Mouse (Mus musculus) midbrain, postnatal 0 days (tissue): ENCODE data around the gene Zcrb1. TPM values are rescaled to one million over a fixed set of nuclear protein-coding genes. Genes with fewer than 3 reads are reported as not detected.

Experiments
- ATAC-seq: fragments of 200-750 bp; cut with Nextera tagmentation; 2 replicates; pipeline ENCODE4 v1.8.0; 2017; ENCODE audit warnings: moderate number of reproducible peaks, mild to moderate bottlenecking, moderate TSS enrichment, moderate library complexity; ENCODE audit not compliant: low FRiP score
- DNase-seq: peaks from one replicate; pipeline ENCODE4 v3.0.0-alpha.2; 2015; ENCODE audit warnings: low spot score
- H3K27ac ChIP-seq: fragments of 300-500 bp; sonication (generic); 2 replicates; pipeline ENCODE4 v1.5.1; 2014; ENCODE audit warnings: low read depth, mild to moderate bottlenecking, low read length, mixed read lengths
- H3K27me3 ChIP-seq: fragments of 300-500 bp; sonication (generic); 2 replicates; pipeline ENCODE4 v1.6.1; 2014; ENCODE audit warnings: low read length, control low read depth, mixed read lengths; ENCODE audit not compliant: insufficient read depth
- H3K36me3 ChIP-seq: fragments of 300-500 bp; sonication (generic); 2 replicates; pipeline ENCODE4 v1.6.1; 2014; ENCODE audit warnings: low read length, control low read depth, mixed read lengths; ENCODE audit not compliant: insufficient read depth
- H3K4me1 ChIP-seq: fragments of 300-500 bp; sonication (generic); 2 replicates; pipeline ENCODE4 v1.6.1; 2014; ENCODE audit warnings: mild to moderate bottlenecking, control low read depth, antibody characterized with exemption, low read length, mixed read lengths; ENCODE audit not compliant: insufficient read depth
- H3K4me2 ChIP-seq: fragments of 300-500 bp; sonication (generic); 2 replicates; pipeline ENCODE4 v1.6.1; 2014; ENCODE audit warnings: low read depth, mild to moderate bottlenecking, low read length, mixed read lengths; ENCODE audit not compliant: poor library complexity, severe bottlenecking
- H3K4me3 ChIP-seq: fragments of 300-500 bp; sonication (generic); 2 replicates; pipeline ENCODE4 v1.5.1; 2014; ENCODE audit warnings: low read depth, mild to moderate bottlenecking, low read length, moderate library complexity
- H3K9ac ChIP-seq: fragments of 300-500 bp; sonication (generic); replicated peaks from 2 replicates; pipeline ENCODE4 v1.6.1; 2014; ENCODE audit warnings: mild to moderate bottlenecking, low read length, moderate library complexity, mixed read lengths; ENCODE audit not compliant: poor library complexity, severe bottlenecking
- H3K9me3 ChIP-seq: fragments of 300-500 bp; sonication (generic); 2 replicates; pipeline ENCODE4 v1.6.1; 2016; ENCODE audit warnings: low read length, control low read depth
- CTCF ChIP-seq: IDR thresholded peaks from 2 replicates; pipeline ENCODE4 v1.5.1; 2016; ENCODE audit warnings: antibody characterized with exemption, mild to moderate bottlenecking
- WGBS: fragments of 180-500 bp; shearing (Covaris S2); extraction: QIAGEN DNeasy Blood & Tissue Kit; methylation state at CpG from one replicate; pipeline ENCODE4 v1.1.7; 2014; 5-methylcytosine and 5-hydroxymethylcytosine counted together
- polyA plus RNA-seq: library from polyadenylated mRNA; unstranded; fragments of >200 nt; fragmentation: Nextera tagmentation; extraction: Ambion mirVana; gene quantifications from 2 replicates; pipeline ENCODE4 v1.2.1, GENCODE M21; 2015
- total RNA-seq: library from RNA; depleted of rRNA; stranded (reverse); fragments of >200 nt; gene quantifications from 2 replicates; pipeline ENCODE4 v1.2.3, GENCODE M21; 2014

The Zcrb1 gene
- total and polyA plus RNA-seq, 2 experiments from 2014 or later, result 39.0 to 165 TPM

GRCm38 (mm10) chr15:93405446-93405986, 7.4 kb upstream of the Zcrb1 start:
- ATAC-seq (no peak), DNase-seq (no peak)
- no peak for TF ChIP-seq CTCF
- H3K4me2 ChIP-seq, result no peak overlapping the region
- no peaks in the 10 kb centered on the region for H3K36me3 ChIP-seq
- no peaks in the 10 kb centered on the region for H3K4me1 ChIP-seq
- H3K9ac ChIP-seq, result no peak overlapping the region
- no peaks in the 10 kb centered on the region for H3K27me3 ChIP-seq
- no peak overlapping the region for H3K27ac ChIP-seq
- 96% methylated on average over 7 of the region's 7 CpGs for WGBS
- no peak overlapping the region for H3K4me3 ChIP-seq
- H3K9me3 ChIP-seq, result no peaks in the 10 kb centered on the region

- no peak overlapping the region for H3K27ac ChIP-seq
- ATAC-seq (no peak), DNase-seq (no peak)
- no peak overlapping the region for H3K4me2 ChIP-seq
- TF ChIP-seq CTCF, result no peak
- no peaks in the 10 kb centered on the region for H3K36me3 ChIP-seq
- H3K4me1 ChIP-seq, result no peaks in the 10 kb centered on the region; the same call in 1 of the 2 replicates
- H3K27me3 ChIP-seq, result no peaks in the 10 kb centered on the region
- no peak overlapping the region for H3K4me3 ChIP-seq
- H3K9ac ChIP-seq, result no peak overlapping the region
- H3K9me3 ChIP-seq, result no peaks in the 10 kb centered on the region
Measured at GRCm38 (mm10) chr15:93404849-93405248, 6.7 kb upstream of the Zcrb1 start.

- WGBS, result 95% methylated on average over 2 of the region's 2 CpGs
- no peaks in the 10 kb centered on the region for H3K9me3 ChIP-seq
- no peak for ATAC-seq
Measured at GRCm38 (mm10) chr15:93402730-93403129, 4.6 kb upstream of the Zcrb1 start.

GRCm38 (mm10) chr15:93401446-93401845, 3.3 kb upstream of the Zcrb1 start:
- H3K4me1 ChIP-seq, result peaks cover 9% of the 10 kb centered on the region; the same call in 1 of the 2 replicates
- whole genome bisulfite sequencing, result 76% methylated on average over 4 of the region's 4 CpGs
- DNase-seq, result no peak
- H3K27ac ChIP-seq, result no peak overlapping the region
- no peak for ATAC-seq
- H3K9ac ChIP-seq, result no peak overlapping the region
- no peaks in the 10 kb centered on the region for H3K9me3 ChIP-seq
- H3K36me3 ChIP-seq, result no peaks in the 10 kb centered on the region
- H3K27me3 ChIP-seq, result no peaks in the 10 kb centered on the region
- no peak for TF ChIP-seq CTCF
- no peak overlapping the region for H3K4me3 ChIP-seq
- H3K4me2 ChIP-seq, result no peak overlapping the region

More at GRCm38 (mm10) chr15:93402730-93403129, 4.6 kb upstream of the Zcrb1 start:
- H3K9ac ChIP-seq, result no peak overlapping the region
- H3K4me3 ChIP-seq, result no peak overlapping the region
- no peak overlapping the region for H3K27ac ChIP-seq
- H3K4me1 ChIP-seq, result peaks cover 6% of the 10 kb centered on the region; the same call in 1 of the 2 replicates
- DNase-seq, result no peak
- no peaks in the 10 kb centered on the region for H3K27me3 ChIP-seq
- TF ChIP-seq CTCF, result no peak
- H3K4me2 ChIP-seq, result no peak overlapping the region
- no peaks in the 10 kb centered on the region for H3K36me3 ChIP-seq

- DNase-seq, result peak; percentile 4
- peak overlapping the region; percentile 78 for H3K27ac ChIP-seq
Measured at GRCm38 (mm10) chr15:93398699-93399540, 786 bp upstream of the Zcrb1 start.

GRCm38 (mm10) chr15:93397269-93397668, 865 bp downstream of the Zcrb1 start:
- peak overlapping the region; percentile 83; the same call in 1 of the 2 replicates for H3K9ac ChIP-seq
- no peaks in the 10 kb centered on the region for H3K9me3 ChIP-seq
- H3K27ac ChIP-seq, result no peak overlapping the region
- no peaks in the 10 kb centered on the region for H3K27me3 ChIP-seq
- no peak for DNase-seq
- 0% methylated on average over 11 of the region's 11 CpGs for WGBS
- H3K36me3 ChIP-seq, result peaks cover 7% of the 10 kb centered on the region; the same call in 1 of the 2 replicates
- no peak for ATAC-seq
- peak overlapping the region; percentile 68 for H3K4me3 ChIP-seq
- H3K4me2 ChIP-seq, result peak overlapping the region; percentile 74
- H3K4me1 ChIP-seq, result peaks cover 9% of the 10 kb centered on the region; the same call in 1 of the 2 replicates
- TF ChIP-seq CTCF, result no peak

More at GRCm38 (mm10) chr15:93398699-93399540, 786 bp upstream of the Zcrb1 start:
- Histone ChIP-seq H3K4me2 (peak overlapping the region; percentile 74), H3K27me3 (no peaks in the 10 kb centered on the region), H3K9ac (peak overlapping the region; percentile 83), H3K36me3 (no peaks in the 10 kb centered on the region; the same call in 1 of the 2 replicates), H3K4me1 (peaks cover 9% of the 10 kb centered on the region; the same call in 1 of the 2 replicates), H3K4me3 (peak overlapping the region; percentile 68), H3K9me3 (no peaks in the 10 kb centered on the region)
- TF ChIP-seq CTCF, result no peak
- 1% methylated on average over 36 of the region's 36 CpGs for WGBS
- no peak; the same call in 1 of the 2 replicates for ATAC-seq
